Mouse (Mus musculus) cortical plate, adult 2 months (tissue): Measurements from ENCODE around the gene C130032M10Rik.

Source experiments
- CTCF ChIP-seq: fragments of 200-500 bp; IDR thresholded peaks from 2 replicates; pipeline ENCODE4 v1.5.1; 2011; ENCODE audit warnings: mild to moderate bottlenecking, control low read depth, low read length; ENCODE audit not compliant: insufficient read depth; ENCODE audit errors: extremely low read depth
- POLR2A ChIP-seq: fragments of 200-500 bp; IDR thresholded peaks from 2 replicates; pipeline ENCODE4 v1.6.1; 2011; ENCODE audit warnings: mild to moderate bottlenecking, low read length, control low read depth; ENCODE audit not compliant: insufficient read depth; ENCODE audit errors: extremely low read depth

DNA sequence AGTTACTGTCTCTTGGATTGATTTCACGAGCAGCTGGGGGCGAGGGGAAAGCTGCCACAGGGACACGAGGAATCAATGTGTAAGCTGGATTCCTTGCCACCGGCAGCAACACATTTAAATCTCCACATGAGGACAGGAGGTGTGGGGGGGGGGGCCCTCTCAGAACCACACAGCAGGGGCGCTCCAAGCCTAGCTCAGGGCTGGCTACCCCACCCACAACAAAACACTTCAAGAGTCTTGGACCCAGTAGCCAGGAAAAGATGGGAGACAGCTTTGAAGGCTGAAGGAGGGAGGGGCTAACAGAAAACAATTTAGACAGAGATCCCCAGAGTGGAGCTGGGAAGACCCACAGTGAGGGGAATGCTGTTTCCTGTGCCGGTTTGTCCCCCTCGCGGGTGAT, 10.4 kb downstream of the C130032M10Rik start:
- TF ChIP-seq CTCF (no peak), POLR2A (no peak)
